Mouse (Mus musculus): Measurements from ENCODE around the gene Lrrc28. TPM values are rescaled to one million over a fixed set of nuclear protein-coding genes. Genes with fewer than 3 reads are reported as not detected.
A peak's percentile ranks its signal among the peaks of the same experiment; 100 is the strongest.

Gene Lrrc28
- total RNA-seq, 1 experiment from 2014 or later: 22.0 TPM

GRCm38 (mm10) chr7:67486925-67487760 lies 157.9 kb downstream of the Lrrc28 start:
- DNase-seq: no peak

DNA sequence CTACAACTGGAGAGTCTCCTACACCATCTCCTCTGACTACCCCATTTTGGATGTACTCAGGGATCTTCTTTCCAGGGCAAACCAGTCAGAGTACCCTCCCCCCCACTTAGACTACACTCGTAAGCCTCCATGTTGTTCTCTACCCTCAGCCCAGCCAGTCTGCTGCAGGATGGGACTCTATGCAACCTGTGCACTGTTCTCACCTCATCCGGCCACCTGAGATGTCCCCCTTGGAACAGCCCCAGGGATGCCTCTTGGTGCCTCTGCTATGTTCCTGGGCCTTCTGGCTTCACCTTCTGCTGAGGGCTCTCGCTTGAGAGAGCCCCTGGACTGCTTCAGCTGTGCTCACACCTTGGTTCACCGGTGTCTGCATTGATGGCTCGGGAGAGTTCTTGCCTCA lies 158.7 kb downstream of the Lrrc28 start:
- DNase-seq: no peak

DNA sequence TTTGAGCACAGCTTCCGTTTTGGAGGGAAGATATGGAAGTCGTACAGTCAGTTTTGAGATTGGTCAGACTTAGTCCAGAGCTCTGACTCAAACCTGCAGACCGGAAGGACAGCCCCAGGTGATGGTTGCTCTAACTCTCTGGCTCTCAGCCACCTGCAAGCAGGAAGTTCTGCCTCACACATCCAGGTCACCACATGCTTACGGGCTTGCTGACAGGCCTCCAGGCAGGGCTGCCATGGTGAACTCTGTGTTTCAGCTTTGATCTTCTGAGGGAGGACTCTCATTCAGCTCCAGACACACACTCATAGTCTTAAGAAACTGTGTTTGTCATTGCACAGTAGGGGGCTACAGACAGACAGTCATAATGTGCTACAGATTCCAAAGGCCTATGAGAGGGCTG lies 161.4 kb downstream of the Lrrc28 start:
- no peak for DNase-seq

GRCm38 (mm10) chr7:67479576-67480413 lies 165.3 kb downstream of the Lrrc28 start:
- DNase-seq: peak; percentile 38

DNA sequence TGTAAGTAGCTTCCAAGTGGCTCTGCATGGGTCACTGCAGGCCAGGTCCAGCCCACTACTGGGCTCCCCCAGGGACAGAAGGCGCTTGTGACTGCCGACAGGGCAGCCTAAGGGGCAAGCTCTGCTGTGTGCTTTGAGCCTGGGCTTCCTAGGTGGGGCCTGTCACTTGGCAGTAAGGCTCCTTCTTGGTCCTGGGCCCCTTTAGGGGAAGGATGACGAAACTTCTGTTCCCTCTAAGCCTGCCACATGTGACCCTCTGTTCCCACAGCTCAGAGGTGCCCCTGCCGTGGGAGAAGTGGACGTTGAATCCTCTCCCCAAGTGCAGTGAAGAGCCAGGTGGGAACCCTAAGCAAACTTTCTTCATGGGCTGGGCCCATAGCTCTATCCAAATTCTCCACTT lies 165.9 kb downstream of the Lrrc28 start:
- DNase-seq: no peak

GRCm38 (mm10) chr7:67477996-67478395 lies 167.1 kb downstream of the Lrrc28 start:
- no peak for DNase-seq

DNA sequence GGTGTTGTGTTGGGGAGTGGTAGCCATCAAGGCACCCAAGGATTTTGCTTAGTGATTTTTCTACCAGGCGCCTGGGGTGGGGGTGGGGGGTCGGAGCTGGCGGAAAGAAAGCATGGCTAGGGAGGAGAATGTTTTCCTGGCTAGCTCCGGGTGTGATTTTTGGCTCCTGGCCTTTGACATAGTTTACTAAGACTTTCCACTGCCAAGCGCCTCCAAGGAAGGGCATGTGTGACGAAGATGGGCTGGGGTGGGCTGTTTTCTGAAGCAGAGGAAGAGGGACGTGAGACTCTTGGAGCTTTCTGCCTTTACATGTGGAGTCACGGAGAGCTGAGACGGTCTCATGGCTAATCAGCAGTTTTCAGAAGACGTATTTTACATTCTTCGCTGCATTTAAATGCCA lies 173.8 kb downstream of the Lrrc28 start:
- no peak for DNase-seq

- no peak for DNase-seq
Measured at GRCm38 (mm10) chr7:67468802-67469408, 176.2 kb downstream of the Lrrc28 start.

GRCm38 (mm10) chr7:67468180-67468579 lies 176.9 kb downstream of the Lrrc28 start:
- DNase-seq: no peak

- no peak for DNase-seq
Measured at GRCm38 (mm10) chr7:67466322-67466721, 178.7 kb downstream of the Lrrc28 start.

- no peak for DNase-seq
Measured at GRCm38 (mm10) chr7:67464633-67465032, 180.4 kb downstream of the Lrrc28 start.

DNA sequence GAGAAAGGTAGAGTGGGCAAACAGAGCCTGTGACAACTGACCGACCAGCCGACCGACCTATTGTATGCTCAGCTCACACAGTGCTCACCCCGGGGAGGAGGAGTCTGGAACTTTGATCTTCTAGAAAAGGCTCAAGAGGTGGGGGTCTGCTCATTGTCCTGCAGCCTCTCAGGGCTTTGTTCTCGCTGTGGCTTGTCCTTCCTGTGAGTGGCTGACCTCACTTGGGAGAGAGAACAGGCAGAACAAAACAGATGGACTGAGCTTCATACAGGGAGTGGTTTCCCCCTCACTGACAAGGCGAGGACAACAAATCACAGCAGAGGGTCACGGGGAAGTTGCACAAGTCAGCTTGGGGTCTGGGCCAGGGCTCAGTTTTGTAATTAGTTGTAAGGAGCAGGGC lies 181.5 kb downstream of the Lrrc28 start:
- DNase-seq: no peak

Other genes with a start within 250 kb of the Lrrc28 start
- gene Ttc23, start 2.1 kb upstream of the Lrrc28 start, total RNA-seq (2021): 34.8 and 45.0 TPM in 2 replicates
- gene Synm, start 114.5 kb upstream of the Lrrc28 start, total RNA-seq (2021): 22.7 and 30.0 TPM in 2 replicates

Measured in adrenal gland, postnatal 25 days (tissue).